14 mouse cellular contexts compared by ENCODE assay signal in genomic region chr10:78095954-78096931, GRCm38 (mm10). TPM values are rescaled to one million over a fixed set of nuclear protein-coding genes. Genes with fewer than 3 reads are reported as not detected.
DNase-seq lines count a peak whose midpoint lies in the region; ATAC-seq lines count a peak whose summit lies in the region.
"Had no signal": no experiment of that assay in that cellular context is flagged by ENCODE, and none has a peak within 500 bp of the region (broad histone marks: within the 10 kb centered on the region; RNA-seq: fewer than 3 reads in every experiment).

No protein-coding gene starts in this region.

- H3K9me3 ChIP-seq in kidney, embryonic 14.5 days (ENCODE audit: control insufficient read depth, low read length): no peaks in the 10 kb centered on the region
- H3K9me3 ChIP-seq in forebrain, embryonic 10.5 days: peaks cover 2% of the 10 kb centered on the region; the same call in 1 of the 2 replicates
- H3K9me3 ChIP-seq: limb, embryonic 13.5 days; neural tube, embryonic 13.5 days had no signal

- peak; percentile 31 for DNase-seq in kidney, adult 18-20 months
- peak; percentile 25 for DNase-seq in adipocyte (ENCODE audit: low spot score)
- DNase-seq in gonadal fat pad, adult 2 months (ENCODE audit: low read depth): peak; percentile 84
- no peak for DNase-seq in left cerebral cortex, postnatal 10 days (ENCODE audit: extremely low spot score in 1 of 2, low spot score in 2 of 2)
- DNase-seq in forebrain, embryonic 10.5 days (ENCODE audit: extremely low spot score, low spot score): no peak
- DNase-seq in layer of hippocampus, postnatal 10 days (ENCODE audit: low spot score in 2 of 2): no peak
- DNase-seq: embryo, embryonic 11 days had no signal

- no peak for ATAC-seq in kidney, embryonic 14.5 days (ENCODE audit: low FRiP score, low TSS enrichment)
- ATAC-seq in megakaryocyte progenitor cell, adult 5-6 weeks (replicated peaks; ENCODE audit: poor library complexity): peak; percentile 91
- ATAC-seq: forebrain, embryonic 14.5 days; intestine, postnatal 0 days had no signal

- H3K4me1 ChIP-seq in kidney, embryonic 14.5 days (ENCODE audit: control insufficient read depth, insufficient read depth, low read length): peaks cover 5% of the 10 kb centered on the region; the same call in 1 of the 2 replicates
- peaks cover 7% of the 10 kb centered on the region for H3K4me1 ChIP-seq in forebrain, embryonic 10.5 days

- no peak overlapping the region for H3K9ac ChIP-seq in kidney, embryonic 14.5 days (ENCODE audit: low read depth, low read length)
- H3K9ac ChIP-seq: limb, embryonic 13.5 days; neural tube, embryonic 13.5 days had no signal

- H3K36me3 ChIP-seq in kidney, embryonic 14.5 days (ENCODE audit: control insufficient read depth, insufficient read depth, low read length): no peaks in the 10 kb centered on the region
- no peaks in the 10 kb centered on the region for H3K36me3 ChIP-seq in forebrain, embryonic 10.5 days (replicated peaks)
- H3K36me3 ChIP-seq: limb, embryonic 13.5 days; neural tube, embryonic 13.5 days had no signal

- intact Hi-C loops in left cerebral cortex, postnatal 10 days (cut with DNase I): no loop called here

- no peaks in the 10 kb centered on the region for H3K27me3 ChIP-seq in kidney, embryonic 14.5 days (ENCODE audit: control insufficient read depth, insufficient read depth, low read length)
- H3K27me3 ChIP-seq in forebrain, embryonic 10.5 days (ENCODE audit: poor library complexity, severe bottlenecking): no peaks in the 10 kb centered on the region
- H3K27me3 ChIP-seq: limb, embryonic 13.5 days; neural tube, embryonic 13.5 days had no signal

- H3K4me3 ChIP-seq in kidney, embryonic 14.5 days (ENCODE audit: low read length): no peak overlapping the region
- H3K4me3 ChIP-seq in forebrain, embryonic 10.5 days: no peak overlapping the region
- H3K4me3 ChIP-seq: limb, embryonic 13.5 days; neural tube, embryonic 13.5 days had no signal

- WGBS in kidney, embryonic 14.5 days: 86% methylated on average over 5 of the region's 5 CpGs
- WGBS in forebrain, embryonic 10.5 days: 85% methylated on average over 5 of the region's 5 CpGs

- H3K27ac ChIP-seq in kidney, embryonic 14.5 days (ENCODE audit: low read depth, low read length): no peak overlapping the region
- no peak overlapping the region for H3K27ac ChIP-seq in forebrain, embryonic 10.5 days
- H3K27ac ChIP-seq: limb, embryonic 13.5 days; neural tube, embryonic 13.5 days had no signal

- H3K4me2 ChIP-seq in kidney, embryonic 14.5 days (replicated peaks; ENCODE audit: low read depth, low read length): no peak overlapping the region
- H3K4me2 ChIP-seq: limb, embryonic 13.5 days; neural tube, embryonic 13.5 days had no signal

RNA-seq across cellular contexts. Expression of gene Icosl, which starts 27.1 kb away (rescaled TPM):
- polyA plus RNA-seq in kidney, embryonic 14.5 days (2014; fragmentation: Nextera tagmentation; extraction: Ambion mirVana): 3.8 and 4.8 TPM in 2 replicates
- 25.3 and 31.3 TPM in 2 replicates for polyA plus RNA-seq in gonadal fat pad, adult 2 months (2012; rRNA removed)
- total RNA-seq in megakaryocyte progenitor cell, adult 5-6 weeks (2015): 3.9 and 6.3 TPM in 2 replicates
- 2.6 and 2.9 TPM in 2 replicates for total RNA-seq in megakaryocyte progenitor cell, adult 5-6 weeks (2017)
- 1 to 10 TPM; 1.4 to 1.9 TPM for total RNA-seq in left cerebral cortex, postnatal 10 days (2021)
- polyA plus RNA-seq in forebrain, embryonic 10.5 days (2016; fragmentation: Nextera tagmentation; extraction: Ambion mirVana): 2.6 and 2.9 TPM in 2 replicates
- total RNA-seq in layer of hippocampus, postnatal 10 days (2021): 1 to 10 TPM; 2.6 to 3.5 TPM

RNA-seq across cellular contexts. Expression of gene Aire, which starts 52.8 kb away (rescaled TPM):
- 1.2 and 1.5 TPM in 2 replicates for polyA plus RNA-seq in kidney, embryonic 14.5 days (2014; fragmentation: Nextera tagmentation; extraction: Ambion mirVana)
- polyA plus RNA-seq in gonadal fat pad, adult 2 months (2012; rRNA removed): 0.99 and 1.00 TPM in 2 replicates
- total RNA-seq in megakaryocyte progenitor cell, adult 5-6 weeks (2015): not detected in 2 replicates
- not detected in 2 replicates for total RNA-seq in megakaryocyte progenitor cell, adult 5-6 weeks (2017)
- under 1 TPM in 1 of 2 experiments, not detected in 1; 0.28 TPM for total RNA-seq in left cerebral cortex, postnatal 10 days (2021)
- polyA plus RNA-seq in forebrain, embryonic 10.5 days (2016; fragmentation: Nextera tagmentation; extraction: Ambion mirVana): 0.28 and 0.33 TPM in 2 replicates
- total RNA-seq in layer of hippocampus, postnatal 10 days (2021): under 1 TPM; 0.36 to 0.50 TPM

RNA-seq across cellular contexts. Expression of gene Dnmt3l, which starts 54.5 kb away (rescaled TPM):
- polyA plus RNA-seq in kidney, embryonic 14.5 days (2014; fragmentation: Nextera tagmentation; extraction: Ambion mirVana): 0.41 and 0.66 TPM in 2 replicates
- polyA plus RNA-seq in gonadal fat pad, adult 2 months (2012; rRNA removed): 1.2 and 6.6 TPM in 2 replicates
- total RNA-seq in megakaryocyte progenitor cell, adult 5-6 weeks (2015): 1.5 and 4.4 TPM in 2 replicates
- total RNA-seq in megakaryocyte progenitor cell, adult 5-6 weeks (2017): 1.3 and 3.2 TPM in 2 replicates
- under 1 TPM in 1 of 2 experiments, not detected in 1; 0.81 TPM for total RNA-seq in left cerebral cortex, postnatal 10 days (2021)
- not detected in 2 replicates for polyA plus RNA-seq in forebrain, embryonic 10.5 days (2016; fragmentation: Nextera tagmentation; extraction: Ambion mirVana)
- not detected for total RNA-seq in layer of hippocampus, postnatal 10 days (2021)
- total RNA-seq: heart, postnatal 14 days had no signal
- polyA plus RNA-seq: forebrain, embryonic 14.5 days; neural tube, embryonic 13.5 days had no signal

Comparison
In these comparisons a context has a peak if more than half of its experiments do, and no peak if none do; other contexts are left out.
1. DNase-seq: peak in kidney, adult 18-20 months (single experiment), adipocyte (single experiment) and gonadal fat pad, adult 2 months (single experiment); none in left cerebral cortex, postnatal 10 days (0 of 2), forebrain, embryonic 10.5 days (single experiment) and layer of hippocampus, postnatal 10 days (0 of 2).